Mouse (Mus musculus) hindbrain, embryonic 12.5 days (tissue): ENCODE data around the gene Olfr1310. TPM values are rescaled to one million over a fixed set of nuclear protein-coding genes. Genes with fewer than 3 reads are reported as not detected.
"Not testable (repeated sequence)": the region's sequence is repeated elsewhere in the genome, so short reads cannot be mapped to it uniquely, and the experiment has no call there.

Experiments
- ATAC-seq: fragments of 200-750 bp; cut with Nextera tagmentation; 2 replicates; pipeline ENCODE4 v1.8.0; 2017; ENCODE audit warnings: moderate TSS enrichment; ENCODE audit not compliant: low FRiP score
- H3K27ac ChIP-seq: fragments of 300-500 bp; sonication (generic); 2 replicates; pipeline ENCODE4 v1.5.1; 2016; ENCODE audit warnings: mild to moderate bottlenecking
- H3K27me3 ChIP-seq: fragments of 300-500 bp; sonication (generic); 2 replicates; pipeline ENCODE4 v1.6.1; 2016; ENCODE audit warnings: mild to moderate bottlenecking
- H3K36me3 ChIP-seq: fragments of 300-500 bp; sonication (generic); 2 replicates; pipeline ENCODE4 v1.6.1; 2016; ENCODE audit warnings: mild to moderate bottlenecking
- H3K4me1 ChIP-seq: fragments of 300-500 bp; sonication (generic); 2 replicates; pipeline ENCODE4 v1.6.1; 2016
- H3K4me2 ChIP-seq: fragments of 300-500 bp; sonication (generic); replicated peaks from 2 replicates; pipeline ENCODE4 v1.6.1; 2016; ENCODE audit warnings: mild to moderate bottlenecking
- H3K4me3 ChIP-seq: fragments of 300-500 bp; sonication (generic); 2 replicates; pipeline ENCODE4 v1.5.1; 2016; ENCODE audit warnings: mild to moderate bottlenecking
- H3K9ac ChIP-seq: fragments of 300-500 bp; sonication (generic); 2 replicates; pipeline ENCODE4 v1.6.1; 2016; ENCODE audit warnings: mild to moderate bottlenecking, moderate library complexity
- H3K9me3 ChIP-seq: fragments of 300-500 bp; sonication (generic); replicated peaks from 2 replicates; pipeline ENCODE4 v1.6.1; 2016; ENCODE audit warnings: mild to moderate bottlenecking
- WGBS: fragments of 180-500 bp; shearing (Covaris S2); methylation state at CpG from one replicate; pipeline ENCODE4 v1.1.7; 2016; 5-methylcytosine and 5-hydroxymethylcytosine counted together
- polyA plus RNA-seq: library from polyadenylated mRNA; unstranded; fragments of >200 nt; fragmentation: Nextera tagmentation; extraction: Ambion mirVana; gene quantifications from 2 replicates; pipeline ENCODE4 v1.2.1, GENCODE M21; 2016

Olfr1310 gene
- polyA plus RNA-seq: not detected in 2 replicates

DNA sequence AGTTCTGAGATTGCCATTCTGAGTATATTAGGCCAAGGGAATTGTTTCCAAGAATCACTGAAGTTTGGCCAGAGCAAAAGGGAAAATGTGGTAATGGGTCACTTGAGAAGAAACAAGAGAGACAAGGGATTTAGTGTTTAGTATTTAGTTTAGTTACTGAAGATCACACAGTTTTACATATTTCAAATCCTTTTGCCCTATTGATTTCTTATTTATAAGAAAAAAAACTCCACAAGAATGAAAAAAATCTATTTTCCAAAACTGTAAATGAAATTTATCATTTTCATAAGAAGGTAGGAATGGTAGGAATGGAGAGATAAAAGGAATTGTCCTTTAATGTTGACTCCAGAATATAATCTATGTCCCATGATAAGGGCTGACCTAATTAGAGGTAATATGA, at the start of gene Olfr1310:
TSS of gene Olfr1310 (minus strand) at position 101 of the 400 bp plus-strand sequence.
- Histone ChIP-seq H3K4me1 (no peaks in the 10 kb centered on the region), H3K27me3 (no peaks in the 10 kb centered on the region), H3K27ac (no peak within 1 kb of the TSS), H3K9me3 (no peaks in the 10 kb centered on the region), H3K36me3 (no peaks in the 10 kb centered on the region), H3K9ac (no peak within 1 kb of the TSS), H3K4me2 (no peak within 1 kb of the TSS), H3K4me3 (no peak within 1 kb of the TSS)
- ATAC-seq: no peak

DNA sequence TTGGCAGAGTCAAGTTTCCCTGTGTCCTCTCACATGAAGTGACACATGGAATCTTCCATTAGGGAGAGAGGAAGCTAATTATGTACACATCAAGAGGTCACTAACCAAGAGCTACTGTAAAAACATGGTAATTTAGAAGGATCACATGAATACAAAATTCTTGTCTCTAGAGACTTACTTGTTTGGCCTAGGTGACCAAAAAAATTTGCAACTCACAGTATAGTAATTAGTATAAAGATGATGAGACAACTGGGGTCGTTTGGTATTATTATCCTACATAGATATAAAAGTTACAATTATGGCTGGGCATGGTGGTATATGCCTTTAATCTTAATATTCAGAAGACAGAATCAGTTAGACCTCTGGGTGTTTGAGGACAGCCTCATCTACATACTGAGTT, 37.6 kb upstream of the Olfr1310 start, which contains the start of gene Olfr1312:
TSS of gene Olfr1312 (minus strand) at position 101 of the 400 bp plus-strand sequence.
- no peak for ATAC-seq
- Histone ChIP-seq H3K36me3 (no peaks in the 10 kb centered on the region), H3K4me2 (no peak within 1 kb of the TSS), H3K27me3 (no peaks in the 10 kb centered on the region), H3K9ac (no peak within 1 kb of the TSS), H3K9me3 (no peaks in the 10 kb centered on the region), H3K4me3 (no peak within 1 kb of the TSS), H3K27ac (no peak within 1 kb of the TSS), H3K4me1 (no peaks in the 10 kb centered on the region)
- 32% methylated on average over 1 of the region's 1 CpGs for WGBS

GRCm38 (mm10) chr2:112026971-112027370, 14.5 kb upstream of the Olfr1310 start:
- H3K9ac ChIP-seq, H3K9me3 ChIP-seq, H3K27me3 ChIP-seq, H3K27ac ChIP-seq, ATAC-seq, H3K4me2 ChIP-seq, H3K36me3 ChIP-seq, H3K4me3 ChIP-seq, H3K4me1 ChIP-seq: not testable (repeated sequence)
- WGBS: 47% methylated on average over 6 of the region's 6 CpGs

- WGBS: 83% methylated on average over 2 of the region's 2 CpGs
- no peak within 1 kb of the TSS for H3K27ac ChIP-seq
- H3K4me1 ChIP-seq: no peaks in the 10 kb centered on the region
- H3K4me3 ChIP-seq: no peak within 1 kb of the TSS
- no peak for ATAC-seq
- no peaks in the 10 kb centered on the region for H3K27me3 ChIP-seq
- H3K9ac ChIP-seq: no peak within 1 kb of the TSS
- no peaks in the 10 kb centered on the region for H3K36me3 ChIP-seq
- H3K9me3 ChIP-seq: no peaks in the 10 kb centered on the region
- no peak within 1 kb of the TSS for H3K4me2 ChIP-seq
These were observed 11.8 kb upstream of the Olfr1310 start, which contains the start of gene Olfr1311 for GRCm38 (mm10) chr2:112024312-112024711. TSS of gene Olfr1311 (minus strand) at chr2:112024412.

- H3K27ac ChIP-seq: no peak overlapping the region
- no peaks in the 10 kb centered on the region for H3K36me3 ChIP-seq
- no peaks in the 10 kb centered on the region for H3K27me3 ChIP-seq
- no peak overlapping the region for H3K4me2 ChIP-seq
- no peak for ATAC-seq
- no peaks in the 10 kb centered on the region for H3K4me1 ChIP-seq
- H3K9me3 ChIP-seq: no peaks in the 10 kb centered on the region
- WGBS: 84% methylated on average over 3 of the region's 3 CpGs
- no peak overlapping the region for H3K9ac ChIP-seq
- no peak overlapping the region for H3K4me3 ChIP-seq
These were observed 2.4 kb upstream of the Olfr1310 start for GRCm38 (mm10) chr2:112014900-112015299.

DNA sequence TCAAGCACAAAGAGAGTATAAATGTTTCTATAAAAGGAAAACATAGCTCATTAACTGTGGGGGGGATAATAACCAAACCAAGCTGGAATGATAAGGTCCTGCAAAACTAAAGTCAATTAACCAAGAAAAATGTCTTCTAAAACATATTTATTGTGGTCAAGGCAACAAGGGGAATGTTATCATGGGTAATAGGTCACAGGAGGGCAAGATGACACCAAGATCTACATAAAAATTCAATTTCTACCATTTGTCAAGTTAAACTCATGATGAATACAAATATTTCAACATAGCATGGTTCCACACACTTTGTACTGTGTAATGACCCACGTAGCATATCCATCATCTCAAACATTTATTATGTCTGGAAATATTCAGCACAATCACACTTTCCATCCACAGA, 22.3 kb downstream of the Olfr1310 start, which contains the start of gene Olfr1309:
TSS of gene Olfr1309 (minus strand) at position 101 of the 400 bp plus-strand sequence.
- no peaks in the 10 kb centered on the region for H3K36me3 ChIP-seq
- no peak within 1 kb of the TSS for H3K9ac ChIP-seq
- no peaks in the 10 kb centered on the region for H3K9me3 ChIP-seq
- 68% methylated on average over 1 of the region's 1 CpGs for WGBS
- ATAC-seq: no peak
- H3K27ac ChIP-seq: no peak within 1 kb of the TSS
- no peak within 1 kb of the TSS for H3K4me3 ChIP-seq
- H3K4me2 ChIP-seq: no peak within 1 kb of the TSS
- H3K27me3 ChIP-seq: no peaks in the 10 kb centered on the region
- H3K4me1 ChIP-seq: no peaks in the 10 kb centered on the region

DNA sequence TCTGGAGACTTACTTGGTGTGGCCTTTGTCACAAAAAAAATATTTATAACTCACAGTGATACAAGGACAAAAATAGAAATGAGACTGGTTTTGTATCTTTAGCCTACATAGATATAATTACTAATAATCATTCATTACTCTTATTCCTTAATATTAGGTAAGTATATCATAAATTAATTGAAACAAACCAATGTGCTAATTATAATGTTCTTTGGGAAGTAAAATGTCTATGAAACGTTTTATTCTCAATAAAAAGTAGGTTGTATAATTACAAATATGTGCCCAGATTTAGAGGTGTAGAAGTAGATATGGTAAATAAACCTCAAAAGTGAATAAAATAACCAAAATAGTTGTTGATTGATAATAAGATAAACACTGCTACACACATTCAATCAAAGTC, 47.7 kb downstream of the Olfr1310 start, which contains the start of gene Olfr1308:
TSS of gene Olfr1308 (minus strand) at position 101 of the 400 bp plus-strand sequence.
- Histone ChIP-seq H3K36me3 (no peaks in the 10 kb centered on the region), H3K9ac (no peak within 1 kb of the TSS), H3K9me3 (no peaks in the 10 kb centered on the region), H3K4me1 (no peaks in the 10 kb centered on the region), H3K4me2 (no peak within 1 kb of the TSS), H3K27me3 (no peaks in the 10 kb centered on the region), H3K4me3 (no peak within 1 kb of the TSS), H3K27ac (no peak within 1 kb of the TSS)
- ATAC-seq: no peak
- 61% methylated on average over 1 of the region's 1 CpGs for WGBS

Other genes starting within 250 kb of the Olfr1310 start
- gene Olfr1302, start 235.3 kb downstream of the Olfr1310 start, polyA plus RNA-seq: not detected in 2 replicates
- gene Olfr1303, start 192.4 kb downstream of the Olfr1310 start, polyA plus RNA-seq: not detected in 2 replicates
- gene Olfr1305, start 135.6 kb downstream of the Olfr1310 start, polyA plus RNA-seq: not detected in 2 replicates
- not detected in 2 replicates for gene Olfr1306, start 96.4 kb downstream of the Olfr1310 start, polyA plus RNA-seq
- 0.01 TPM in 2 replicates for gene Olfr1307, start 63.3 kb downstream of the Olfr1310 start, polyA plus RNA-seq
- not detected in 2 replicates for gene Olfr1308, start 47.8 kb downstream of the Olfr1310 start, polyA plus RNA-seq
- not detected in 2 replicates for gene Olfr1309, start 22.4 kb downstream of the Olfr1310 start, polyA plus RNA-seq
- not detected in 2 replicates for gene Olfr1311, start 11.7 kb upstream of the Olfr1310 start, polyA plus RNA-seq
- not detected in 2 replicates for gene Olfr1312, start 37.5 kb upstream of the Olfr1310 start, polyA plus RNA-seq
- not detected in 2 replicates for gene Olfr1313, start 65.1 kb upstream of the Olfr1310 start, polyA plus RNA-seq
- gene Olfr1314, start 84.1 kb upstream of the Olfr1310 start, polyA plus RNA-seq: not detected in 2 replicates
- not detected in 2 replicates for gene Olfr1315-ps1, start 102.7 kb upstream of the Olfr1310 start, polyA plus RNA-seq
- not detected in 2 replicates for gene Olfr1316, start 122.3 kb upstream of the Olfr1310 start, polyA plus RNA-seq
- not detected in 2 replicates for gene Olfr1317, start 127.6 kb upstream of the Olfr1310 start, polyA plus RNA-seq
- not detected in 2 replicates for gene Olfr1318, start 141.5 kb upstream of the Olfr1310 start, polyA plus RNA-seq
- gene Lpcat4, start 226.8 kb upstream of the Olfr1310 start, polyA plus RNA-seq: 12.1 and 15.5 TPM in 2 replicates
- 0.05 and 0.09 TPM in 2 replicates for gene Nutm1, start 246.6 kb upstream of the Olfr1310 start, polyA plus RNA-seq
- 118 and 127 TPM in 2 replicates for gene Nop10, start 249.2 kb upstream of the Olfr1310 start, polyA plus RNA-seq